Mouse (Mus musculus) kidney, adult 2 months (tissue): ENCODE measurements around the gene Ahnak2. TPM values are rescaled to one million over a fixed set of nuclear protein-coding genes. Genes with fewer than 3 reads are reported as not detected.
"Not testable (repeated sequence)": the region's sequence is repeated elsewhere in the genome, so short reads cannot be mapped to it uniquely, and the experiment has no call there.

Experiments used
- DNase-seq: peaks from one replicate; pipeline ENCODE4 v3.0.0; 2021
- H3K27ac ChIP-seq: fragments of 200-500 bp; 2 replicates; pipeline ENCODE4 v1.5.1; 2012; ENCODE audit warnings: low read depth, low read length, control low read depth, inconsistent platforms; ENCODE audit not compliant: insufficient read depth
- H3K27me3 ChIP-seq: fragments of 200-500 bp; replicated peaks from 2 replicates; pipeline ENCODE4 v1.6.1; 2012; ENCODE audit warnings: mild to moderate bottlenecking, moderate library complexity, low read length, inconsistent platforms; ENCODE audit not compliant: control insufficient read depth, insufficient read depth
- H3K36me3 ChIP-seq: fragments of 200-500 bp; 2 replicates; pipeline ENCODE4 v1.6.1; 2012; ENCODE audit warnings: mild to moderate bottlenecking, moderate library complexity, low read length, inconsistent platforms; ENCODE audit not compliant: control insufficient read depth, insufficient read depth
- H3K4me1 ChIP-seq: fragments of 200-500 bp; 2 replicates; pipeline ENCODE4 v1.6.1; 2011; ENCODE audit warnings: low read length; ENCODE audit not compliant: control insufficient read depth, insufficient read depth
- H3K4me3 ChIP-seq: fragments of 200-500 bp; 2 replicates; pipeline ENCODE4 v1.5.1; 2011; ENCODE audit warnings: mild to moderate bottlenecking, low read depth, low read length, control low read depth; ENCODE audit not compliant: insufficient read depth
- CTCF ChIP-seq: fragments of 200-500 bp; conservative IDR thresholded peaks from 2 replicates; pipeline ENCODE4 v1.5.1; 2011; ENCODE audit warnings: low read depth, mild to moderate bottlenecking, control low read depth, low read length, moderate library complexity, mixed read lengths; ENCODE audit not compliant: insufficient read depth, insufficient read length
- POLR2A ChIP-seq: fragments of 200-500 bp; IDR thresholded peaks from one replicate; pipeline ENCODE4 v1.6.1; 2011; ENCODE audit warnings: low read depth, low read length, control low read depth
- WGBS: fragments of 180-500 bp; shearing (Covaris S2); methylation state at CpG from one replicate; pipeline ENCODE4 v1.1.7; 2018; 5-methylcytosine and 5-hydroxymethylcytosine counted together
- polyA plus RNA-seq: library from polyadenylated mRNA; depleted of rRNA; stranded (reverse); fragments of >200 nt; gene quantifications from 2 replicates; pipeline ENCODE4 v1.2.3, GENCODE M21; 2012

Gene Ahnak2
- polyA plus RNA-seq, 1 experiment = 0.70 TPM

DNA sequence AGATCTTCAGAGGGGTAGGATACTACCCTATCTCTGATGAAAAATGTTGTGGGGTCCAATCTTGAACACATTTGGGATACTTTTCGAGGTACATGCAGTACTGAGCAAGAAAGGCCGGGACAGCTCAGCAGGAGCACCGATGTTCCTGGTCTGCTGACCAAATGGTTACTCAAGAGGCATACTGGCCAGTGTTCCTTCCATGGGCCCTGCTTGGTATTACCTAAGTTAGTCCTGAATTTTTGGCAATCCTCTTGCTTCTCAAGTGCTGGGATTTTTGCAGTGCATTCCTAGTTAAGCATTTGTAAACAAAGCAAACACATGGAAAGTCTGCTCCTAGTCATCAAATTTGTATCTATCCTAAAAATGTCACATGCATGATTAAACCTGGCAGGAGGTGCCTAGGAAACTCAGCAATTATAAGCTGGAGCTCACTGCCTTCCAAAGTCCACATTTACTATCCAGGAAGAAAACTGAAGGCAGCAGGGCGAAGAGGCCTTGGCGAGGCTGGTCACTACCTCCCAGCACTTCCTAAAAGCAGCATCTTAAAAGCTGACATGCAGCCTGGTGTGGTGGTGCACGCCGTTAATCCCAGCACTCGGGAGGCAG is 16.7 kb upstream of the Ahnak2 start:
- DNase-seq = peak; percentile 82
- no peak overlapping the region for H3K4me3 ChIP-seq
- peak overlapping the region; percentile 72 for H3K27ac ChIP-seq
- no peak for TF ChIP-seq POLR2A
- no peak for TF ChIP-seq CTCF
- H3K36me3 ChIP-seq = no peaks in the 10 kb centered on the region; the same call in 1 of the 2 replicates
- 43% methylated on average over 8 of the region's 8 CpGs for WGBS
- peaks cover 25% of the 10 kb centered on the region for H3K4me1 ChIP-seq
- H3K27me3 ChIP-seq = no peaks in the 10 kb centered on the region

GRCm38 (mm10) chr12:112816866-112817265 is 14.4 kb upstream of the Ahnak2 start:
- peaks cover 26% of the 10 kb centered on the region for H3K4me1 ChIP-seq
- not testable (repeated sequence) for H3K27me3 ChIP-seq, H3K4me3 ChIP-seq, H3K27ac ChIP-seq, H3K36me3 ChIP-seq, DNase-seq
- WGBS = 82% methylated on average over 7 of the region's 7 CpGs

DNA sequence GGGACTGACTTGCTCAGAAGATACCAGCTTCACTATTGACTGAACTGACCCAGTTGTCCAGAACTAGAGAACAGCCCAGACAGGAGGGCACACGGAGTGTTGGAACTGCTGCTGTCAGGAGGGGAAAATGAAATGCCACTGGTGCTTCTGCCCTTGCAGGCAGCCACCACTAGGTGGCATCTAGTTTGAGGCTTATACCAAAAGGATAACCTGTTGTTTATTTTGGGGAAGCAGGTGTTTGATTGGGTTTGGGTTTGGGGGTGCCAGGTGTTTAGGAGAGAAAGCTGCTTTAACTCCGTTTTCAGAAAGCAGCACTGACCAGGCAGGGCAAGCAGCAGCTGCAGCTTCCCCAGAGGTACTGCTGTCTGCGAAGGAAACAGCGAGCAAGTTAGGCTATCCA is 13.8 kb upstream of the Ahnak2 start:
- WGBS = 52% methylated on average over 4 of the region's 4 CpGs
- Histone ChIP-seq H3K27ac (no peak overlapping the region), H3K4me3 (no peak overlapping the region), H3K27me3 (no peaks in the 10 kb centered on the region), H3K36me3 (no peaks in the 10 kb centered on the region; the same call in 1 of the 2 replicates), H3K4me1 (peaks cover 26% of the 10 kb centered on the region)
- peak; percentile 72 for DNase-seq
- TF ChIP-seq POLR2A (no peak), CTCF (peak; percentile 78)

DNA sequence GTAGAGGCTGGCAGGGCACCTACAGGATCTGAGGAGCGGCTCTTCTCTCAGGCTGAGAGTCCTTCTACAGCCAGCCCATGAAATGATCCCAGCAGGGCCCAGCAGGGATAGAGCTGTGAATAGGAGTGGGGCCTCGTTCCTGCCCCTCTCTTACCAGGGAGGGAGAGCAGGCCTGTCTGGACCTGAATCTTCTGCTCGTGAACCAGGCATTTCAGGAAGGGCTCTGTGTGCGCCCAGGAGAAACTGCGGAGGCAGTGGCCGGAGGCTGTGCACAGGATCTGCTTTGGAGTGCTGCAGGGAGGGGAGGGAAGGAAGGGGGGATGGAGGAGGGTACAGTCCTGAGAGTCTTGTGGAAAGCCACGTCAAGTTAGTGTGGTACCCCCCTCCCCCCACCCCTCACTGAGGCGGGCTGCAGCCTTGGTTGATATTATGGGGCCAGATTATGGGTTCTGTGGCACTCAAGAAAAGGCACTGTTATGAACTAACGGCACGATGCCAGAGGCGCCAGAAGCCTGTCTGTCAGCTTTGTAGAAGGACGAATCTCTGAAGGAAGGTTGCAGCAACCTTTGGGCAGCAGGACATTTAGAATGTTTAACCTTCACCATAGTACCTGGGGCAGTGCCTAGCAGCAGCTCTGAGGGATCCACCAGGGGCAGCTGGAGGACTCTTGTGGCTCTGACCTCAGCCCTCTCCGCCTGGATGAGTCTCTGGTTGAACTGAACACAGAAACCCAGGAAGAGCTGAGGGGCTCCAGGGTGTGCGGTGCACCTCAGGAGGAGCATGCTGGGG is 12.4 kb upstream of the Ahnak2 start:
- DNase-seq = peak; percentile 78
- TF ChIP-seq CTCF (no peak), POLR2A (no peak)
- Histone ChIP-seq H3K27ac (peak overlapping the region; percentile 45; the same call in 1 of the 2 replicates), H3K36me3 (no peaks in the 10 kb centered on the region), H3K4me1 (peaks cover 27% of the 10 kb centered on the region), H3K4me3 (no peak overlapping the region), H3K27me3 (no peaks in the 10 kb centered on the region)
- 46% methylated on average over 14 of the region's 14 CpGs for WGBS

- Histone ChIP-seq H3K27me3 (no peaks in the 10 kb centered on the region), H3K27ac (peak overlapping the region; percentile 17), H3K4me1 (peaks cover 27% of the 10 kb centered on the region), H3K4me3 (no peak overlapping the region), H3K36me3 (no peaks in the 10 kb centered on the region)
- peak; percentile 91 for DNase-seq
- no peak for TF ChIP-seq POLR2A
- WGBS = 49% methylated on average over 7 of the region's 7 CpGs
These were observed 10.9 kb upstream of the Ahnak2 start for GRCm38 (mm10) chr12:112813370-112813769.

GRCm38 (mm10) chr12:112810092-112810885 is 7.8 kb upstream of the Ahnak2 start:
- Histone ChIP-seq H3K27ac (0 out of 2 replicates have a peak overlapping the region, but pooled peaks have one; percentile 75), H3K27me3 (no peaks in the 10 kb centered on the region), H3K4me3 (0 out of 2 replicates have a peak overlapping the region, but pooled peaks have one; percentile 88), H3K4me1 (peaks cover 23% of the 10 kb centered on the region), H3K36me3 (no peaks in the 10 kb centered on the region)
- DNase-seq = no peak
- WGBS = 63% methylated on average over 19 of the region's 19 CpGs
- no peak for TF ChIP-seq CTCF
- TF ChIP-seq POLR2A = no peak

DNA sequence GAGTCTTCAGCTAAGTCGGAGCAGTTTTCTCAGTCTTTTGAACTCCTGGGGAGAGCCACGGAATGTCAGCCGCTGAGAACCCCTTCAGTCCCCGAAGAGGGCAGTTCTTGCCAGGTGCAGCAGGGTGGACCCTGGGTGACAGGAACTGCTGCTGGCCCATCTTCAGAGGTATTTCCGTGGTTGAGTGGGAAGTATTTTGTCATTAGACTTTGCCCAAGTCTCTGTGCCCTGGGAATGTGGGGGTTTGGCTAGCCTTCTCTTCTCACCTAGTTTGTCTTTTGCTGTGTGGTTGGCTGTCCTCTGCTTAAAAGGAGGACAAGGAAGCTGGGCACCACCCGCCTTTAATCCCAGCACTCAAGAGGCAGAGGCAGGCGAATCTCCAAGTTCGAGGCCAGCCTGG is 7.2 kb upstream of the Ahnak2 start:
- H3K27ac ChIP-seq = peak overlapping the region; percentile 75
- H3K36me3 ChIP-seq = no peaks in the 10 kb centered on the region
- WGBS = 15% methylated on average over 8 of the region's 8 CpGs
- DNase-seq = peak; percentile 80
- H3K27me3 ChIP-seq = no peaks in the 10 kb centered on the region
- TF ChIP-seq CTCF (no peak), POLR2A (no peak)
- peaks cover 20% of the 10 kb centered on the region for H3K4me1 ChIP-seq
- H3K4me3 ChIP-seq = peak overlapping the region; percentile 88
